Mouse (Mus musculus) layer of hippocampus, adult 11-12 months (tissue): Measurements from ENCODE around the gene Ankrd35.
"Not testable (repeated sequence)": the region's sequence is repeated elsewhere in the genome, so short reads cannot be mapped to it uniquely, and the experiment has no call there.

Source experiments
- DNase-seq: peaks from one replicate; pipeline ENCODE4 v3.0.0; 2022; ENCODE audit warnings: low spot score

The Ankrd35 gene

DNA sequence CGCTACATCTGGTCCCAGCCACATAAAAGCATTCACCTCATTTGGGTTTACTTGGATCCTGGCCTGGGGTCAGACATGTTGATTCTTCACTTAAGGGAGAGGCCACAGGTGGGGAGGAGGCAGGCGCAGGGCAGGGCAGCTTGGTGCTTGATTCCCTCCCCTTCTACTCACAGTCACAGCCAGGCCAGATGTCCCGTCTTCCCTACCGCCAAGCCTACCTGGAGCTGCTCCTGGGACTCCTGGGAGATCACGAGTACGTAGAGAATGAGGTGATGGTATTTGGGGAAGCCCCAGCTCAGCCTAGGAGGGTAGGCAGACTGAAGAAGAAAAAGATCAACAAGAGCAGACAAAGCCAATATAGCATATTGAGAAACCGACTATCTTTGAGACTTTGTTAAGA is 37.1 kb downstream of the Ankrd35 start:
- no peak for DNase-seq

DNA sequence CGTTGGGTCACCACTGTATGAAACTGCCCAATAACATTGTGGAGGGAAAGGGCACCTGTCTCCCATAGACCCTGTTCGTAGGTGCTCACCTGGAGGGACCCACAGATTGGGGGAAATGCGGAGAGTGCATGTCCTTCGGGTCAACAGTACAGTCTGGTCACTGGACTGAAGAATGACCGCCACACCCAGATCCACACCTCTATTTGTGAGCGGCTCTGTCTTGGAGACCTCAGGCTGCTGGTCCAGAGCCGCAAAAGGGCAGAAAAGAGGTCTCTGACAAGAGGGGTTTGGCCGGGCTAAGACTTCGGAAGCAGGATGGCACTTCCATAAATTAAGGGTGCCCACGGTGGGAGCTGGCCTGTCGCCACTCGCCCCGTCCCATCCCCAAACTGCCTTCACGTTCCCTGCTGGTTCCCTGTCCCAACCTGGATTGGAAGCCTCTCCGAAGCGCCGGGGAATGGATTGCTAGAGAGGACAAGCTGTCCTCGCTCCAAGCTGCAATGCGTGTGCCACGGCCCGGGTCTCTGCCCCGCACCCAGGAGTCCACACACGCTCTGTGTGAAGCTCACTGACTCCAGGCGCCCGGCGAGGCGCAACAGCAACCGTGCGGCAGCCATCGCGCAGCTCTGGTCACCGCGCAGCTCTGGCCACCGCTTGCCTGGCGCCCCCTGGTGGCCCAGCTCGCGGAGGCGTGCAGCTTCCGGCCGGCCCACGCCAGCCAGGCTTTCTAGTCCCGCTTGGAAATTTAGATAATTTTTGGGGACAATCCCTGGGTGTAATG is 38.2 kb downstream of the Ankrd35 start, which contains the start of gene Nudt17:
TSS of gene Nudt17 (minus strand) at position 660 of the 781 bp plus-strand sequence.
- peak; percentile 81 for DNase-seq

GRCm38 (mm10) chr3:96708684-96709064 is 38.7 kb downstream of the Ankrd35 start:
- DNase-seq, result no peak

GRCm38 (mm10) chr3:96714286-96714685 is 44.4 kb downstream of the Ankrd35 start:
- DNase-seq, result no peak

DNA sequence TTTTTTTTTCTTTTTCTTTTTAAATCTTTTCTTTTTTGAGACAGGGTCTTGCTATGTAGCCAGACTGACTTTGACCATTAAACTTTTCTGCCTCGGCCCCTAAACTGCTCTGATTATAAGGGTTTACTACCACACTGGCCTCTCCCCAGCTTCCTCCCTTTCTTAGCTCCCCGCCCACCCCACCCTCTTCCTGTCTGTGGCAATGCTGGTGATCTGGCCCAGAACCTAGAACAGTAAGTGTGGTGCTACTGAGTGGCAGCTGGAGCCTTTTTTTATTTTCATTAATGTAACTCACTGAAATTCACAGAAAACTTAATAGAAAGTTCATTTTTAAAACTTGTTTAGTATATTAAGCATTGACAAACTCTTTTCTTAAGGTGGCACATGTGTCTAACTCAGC is 45.9 kb downstream of the Ankrd35 start:
- no peak for DNase-seq

DNA sequence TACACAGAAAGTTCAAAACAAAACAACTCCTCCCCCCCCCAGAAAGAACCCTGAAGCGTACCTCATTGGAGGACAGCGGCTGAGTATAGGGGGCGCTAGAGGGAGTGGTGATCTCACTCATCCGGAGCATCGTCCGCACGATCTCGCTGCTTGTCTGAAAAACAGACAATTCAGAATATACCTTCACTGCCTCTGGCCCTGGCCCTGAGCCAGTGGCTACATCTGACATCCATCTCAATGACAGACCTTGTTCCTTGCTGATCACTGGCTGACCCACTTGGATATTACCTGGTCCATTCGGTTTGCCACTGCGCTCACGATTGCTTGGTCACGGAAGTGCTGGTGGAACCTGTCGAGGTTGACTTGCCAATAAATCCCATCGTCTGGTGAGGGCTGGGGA is 49.2 kb downstream of the Ankrd35 start:
- DNase-seq, result peak; percentile 75

GRCm38 (mm10) chr3:96727343-96727827 is 57.5 kb downstream of the Ankrd35 start, which contains the start of the genes Polr3c and Rnf115:
Polr3c (minus strand) TSS chr3:96727628.
Rnf115 (plus strand) TSS chr3:96727664.
- DNase-seq, result peak; percentile 96

DNA sequence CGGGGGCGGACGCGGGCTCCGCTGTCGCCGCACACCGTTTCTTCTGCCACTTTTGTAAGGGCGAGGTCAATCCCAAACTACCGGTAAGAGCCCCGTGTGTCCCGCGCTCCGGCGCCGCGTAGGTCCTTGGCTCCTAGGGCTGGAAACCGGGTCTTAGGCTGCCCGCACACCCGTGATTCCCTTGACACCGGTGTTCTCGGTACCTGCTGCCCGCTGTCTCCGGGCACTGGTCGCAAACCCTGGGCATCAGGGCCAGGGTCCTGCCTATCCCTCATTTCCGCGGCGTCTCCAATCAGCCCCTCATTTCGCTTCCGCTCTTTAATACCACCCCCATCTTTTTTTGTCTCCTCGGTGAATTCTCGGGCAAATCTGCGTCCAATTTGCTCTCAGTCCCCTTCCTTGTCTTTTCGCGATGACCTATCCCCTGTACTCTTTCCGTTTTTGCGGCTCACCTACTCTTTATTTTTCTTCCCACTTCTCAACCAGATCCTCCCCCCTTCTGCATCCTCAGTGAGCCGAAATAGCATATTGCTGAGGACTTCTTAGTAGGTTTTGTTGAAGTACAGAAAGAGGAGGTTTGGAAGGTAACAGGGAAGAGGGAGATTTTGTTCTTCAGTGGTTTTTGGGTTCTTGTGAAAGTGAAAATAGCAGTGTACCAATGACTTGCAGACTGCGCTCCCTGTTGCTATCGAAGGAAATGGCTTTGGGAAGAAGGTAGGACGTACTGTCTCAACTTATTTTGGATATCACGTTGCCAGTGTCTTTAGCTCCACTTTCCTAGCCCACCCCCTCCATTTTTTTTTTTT is 58.1 kb downstream of the Ankrd35 start:
- no peak for DNase-seq

GRCm38 (mm10) chr3:96728634-96729402 is 58.9 kb downstream of the Ankrd35 start:
- DNase-seq, result no peak

GRCm38 (mm10) chr3:96729403-96729784 is 59.5 kb downstream of the Ankrd35 start:
- no peak for DNase-seq

DNA sequence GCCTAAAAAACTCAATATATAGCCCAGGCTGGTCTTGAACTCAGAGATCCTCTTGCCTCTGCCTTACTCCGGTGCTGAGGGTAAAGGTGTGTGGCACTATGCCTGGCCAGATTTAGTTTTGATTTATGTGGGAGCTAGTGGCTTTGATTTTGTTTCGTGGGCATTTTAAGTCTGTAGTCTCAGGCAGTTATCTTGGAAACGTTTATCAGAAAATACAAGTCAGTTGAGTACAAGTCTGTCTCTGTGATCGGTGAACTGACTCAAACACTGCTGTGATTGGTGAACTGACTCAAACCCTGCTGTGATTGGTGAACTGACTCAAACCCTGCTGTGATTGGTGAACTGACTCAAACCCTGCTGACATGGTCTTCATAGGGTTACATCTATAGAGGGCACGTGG is 60.9 kb downstream of the Ankrd35 start:
- DNase-seq, result no peak

DNA sequence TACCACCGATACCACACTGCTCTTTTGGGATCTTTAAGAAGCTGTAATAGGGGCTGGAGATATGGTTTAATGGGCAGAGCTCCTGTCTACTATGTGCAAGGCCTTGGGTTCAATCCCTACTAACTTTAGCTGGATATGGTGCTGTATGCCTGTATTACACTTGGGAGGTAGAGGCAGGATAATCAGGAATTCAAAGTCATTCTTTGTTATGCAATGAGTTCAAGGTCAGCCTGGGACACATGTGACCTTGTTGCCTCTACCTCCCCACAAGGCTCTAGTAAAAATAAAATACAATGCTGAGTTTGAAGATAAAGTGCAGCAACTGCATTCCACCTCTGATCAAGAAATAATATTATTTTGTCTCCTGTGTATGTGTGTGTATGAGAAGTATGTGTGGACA is 64.1 kb downstream of the Ankrd35 start:
- no peak for DNase-seq

DNA sequence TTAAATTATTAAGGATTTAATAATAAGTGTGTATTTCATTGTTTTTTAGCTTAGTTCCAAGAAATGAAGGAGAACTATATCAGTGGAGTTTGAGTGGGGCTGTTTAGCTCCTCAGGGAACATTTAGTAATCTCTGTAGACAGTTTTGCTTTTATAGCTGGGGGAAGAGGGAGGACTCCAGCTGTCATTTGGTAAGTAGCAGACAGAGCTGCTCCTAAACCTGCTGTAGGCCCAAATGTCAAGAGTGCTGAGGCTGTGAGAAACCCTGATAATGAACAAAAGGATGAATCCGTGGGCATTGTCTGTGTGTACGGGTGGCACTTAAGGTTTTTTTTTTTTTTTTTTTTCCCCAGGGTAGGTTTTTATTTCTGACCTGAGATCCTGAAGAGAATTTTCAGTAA is 65.3 kb downstream of the Ankrd35 start:
- DNase-seq, result no peak

GRCm38 (mm10) chr3:96737013-96737740 is 67.2 kb downstream of the Ankrd35 start:
- DNase-seq, result no peak

- DNase-seq, result no peak
Measured at GRCm38 (mm10) chr3:96737995-96738394, 68.1 kb downstream of the Ankrd35 start.

GRCm38 (mm10) chr3:96740279-96740678 is 70.3 kb downstream of the Ankrd35 start:
- not testable (repeated sequence) for DNase-seq
